Mouse (Mus musculus) lung, adult 2 months (tissue): ENCODE data around the gene Grxcr1.

Experiments
- CTCF ChIP-seq: fragments of 200-500 bp; IDR thresholded peaks from 2 replicates; pipeline ENCODE4 v1.5.1; 2011; ENCODE audit warnings: mild to moderate bottlenecking, low read length, control low read depth; ENCODE audit not compliant: insufficient read depth
- POLR2A ChIP-seq: fragments of 200-500 bp; IDR thresholded peaks from 2 replicates; pipeline ENCODE4 v1.6.1; 2011; ENCODE audit warnings: low read depth, mild to moderate bottlenecking, control low read depth, low read length, borderline replicate concordance; ENCODE audit errors: extremely low read depth

DNA sequence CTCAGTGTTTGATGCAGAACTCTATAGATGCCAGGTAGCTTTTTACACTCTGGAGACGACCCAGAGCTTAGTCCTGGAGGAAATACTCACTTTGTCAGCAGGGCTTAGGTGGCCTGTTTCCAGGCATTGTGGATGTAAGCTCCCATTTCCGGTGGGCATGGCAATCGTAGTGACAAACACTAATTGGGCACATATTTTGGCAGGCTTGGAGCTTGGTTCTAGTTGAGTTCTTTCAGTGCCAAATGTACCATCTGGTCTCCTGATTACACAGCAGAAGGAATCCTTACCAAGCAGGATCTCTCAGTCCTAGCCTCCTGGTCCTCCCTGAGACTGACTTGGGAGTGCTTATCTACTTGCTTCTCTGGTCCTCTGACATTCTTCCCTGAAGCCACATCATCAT lies 118.3 kb downstream of the Grxcr1 start:
- no peak for TF ChIP-seq CTCF
- no peak for TF ChIP-seq POLR2A
